Mouse (Mus musculus): ENCODE measurements at regions not wholly inside any gene's neighbourhood (a gene's known extent, or its start where the extent isn't known, plus 50 kb on each side); places are given as distances from the start of the nearest gene placed in this dataset.

DNA sequence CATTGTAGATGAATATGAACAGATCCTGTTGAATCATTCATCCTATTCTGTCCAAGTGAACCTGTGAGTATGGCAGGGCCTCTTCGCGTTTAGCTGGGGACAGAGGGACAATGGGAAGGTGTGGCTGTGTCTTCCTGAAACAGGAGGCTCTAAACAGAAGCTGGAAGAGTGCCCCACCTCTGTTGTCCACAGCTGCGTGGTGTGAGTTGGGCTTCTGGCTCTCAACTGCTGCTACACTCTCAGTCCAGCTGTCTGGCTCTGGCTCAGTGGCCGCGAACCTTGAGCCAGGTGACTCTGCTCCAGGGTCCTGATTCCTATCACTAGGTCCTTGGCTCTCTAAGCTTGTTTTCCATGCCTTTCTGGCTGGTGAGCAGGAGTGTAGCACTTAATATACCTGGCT lies 434.0 kb upstream of the Mki67 start:
- TF ChIP-seq POLR2A (IDR thresholded peaks at IDR 0.05; ENCODE audit: borderline replicate concordance, extremely low read depth, low read depth, low read length) (no peak), CTCF (IDR thresholded peaks at IDR 0.05; ENCODE audit: insufficient read depth, low read length) (no peak)

Measured in lung, adult 2 months (tissue).